Mouse (Mus musculus): ENCODE data around the gene Trpt1. TPM values are rescaled to one million over a fixed set of nuclear protein-coding genes. Genes with fewer than 3 reads are reported as not detected.

Trpt1 gene
- total and polyA plus RNA-seq, 2 experiments from 2014 or later, result 23.5 to 31.1 TPM

DNA sequence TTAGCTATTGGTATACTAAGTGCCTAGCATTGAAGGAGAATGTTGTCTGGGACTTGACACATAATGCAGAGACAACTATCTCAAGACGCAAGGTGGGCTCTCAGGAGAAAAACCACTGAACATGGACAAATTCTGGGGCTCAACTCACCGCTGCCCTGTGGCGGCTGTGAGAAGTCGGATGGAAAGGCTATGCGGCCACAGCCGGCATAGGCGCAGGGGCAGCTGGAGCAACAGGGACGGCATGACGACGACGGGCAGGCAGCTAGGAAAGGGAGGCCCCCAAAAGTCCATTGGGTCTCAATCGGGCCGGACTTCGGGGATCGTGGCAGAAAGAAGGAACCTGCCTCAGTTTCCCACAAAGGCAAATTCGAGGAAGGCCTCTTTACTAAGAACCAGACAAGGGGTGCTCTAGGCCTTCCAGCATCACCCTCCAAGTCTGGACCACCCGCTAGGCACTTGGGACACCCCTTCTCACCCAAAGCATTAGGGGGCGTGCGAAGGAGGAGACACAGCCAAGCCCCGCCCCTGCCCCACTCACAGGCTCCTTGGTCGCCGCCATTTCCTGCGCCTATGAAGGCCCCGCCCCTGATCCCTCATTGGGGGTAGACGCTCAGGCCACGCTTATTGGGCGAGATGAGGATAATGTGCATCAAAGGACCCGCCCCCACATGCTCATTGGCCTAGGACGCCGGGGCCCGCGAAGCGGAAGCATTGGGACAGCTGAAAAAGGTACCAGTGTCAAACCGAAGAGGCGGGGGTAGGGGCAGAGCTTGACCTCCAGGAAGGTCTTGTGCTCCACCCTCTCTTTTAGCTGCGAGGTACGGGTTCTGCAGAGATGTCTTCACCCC lies 3.7 kb upstream of the Trpt1 start, which contains the start of gene Dnajc4:
TSS of gene Dnajc4 (minus strand) at position 562 of the 848 bp plus-strand sequence.
- ATAC-seq, result peak; percentile 95
- 1% methylated on average over 37 of the region's 37 CpGs for WGBS

DNA sequence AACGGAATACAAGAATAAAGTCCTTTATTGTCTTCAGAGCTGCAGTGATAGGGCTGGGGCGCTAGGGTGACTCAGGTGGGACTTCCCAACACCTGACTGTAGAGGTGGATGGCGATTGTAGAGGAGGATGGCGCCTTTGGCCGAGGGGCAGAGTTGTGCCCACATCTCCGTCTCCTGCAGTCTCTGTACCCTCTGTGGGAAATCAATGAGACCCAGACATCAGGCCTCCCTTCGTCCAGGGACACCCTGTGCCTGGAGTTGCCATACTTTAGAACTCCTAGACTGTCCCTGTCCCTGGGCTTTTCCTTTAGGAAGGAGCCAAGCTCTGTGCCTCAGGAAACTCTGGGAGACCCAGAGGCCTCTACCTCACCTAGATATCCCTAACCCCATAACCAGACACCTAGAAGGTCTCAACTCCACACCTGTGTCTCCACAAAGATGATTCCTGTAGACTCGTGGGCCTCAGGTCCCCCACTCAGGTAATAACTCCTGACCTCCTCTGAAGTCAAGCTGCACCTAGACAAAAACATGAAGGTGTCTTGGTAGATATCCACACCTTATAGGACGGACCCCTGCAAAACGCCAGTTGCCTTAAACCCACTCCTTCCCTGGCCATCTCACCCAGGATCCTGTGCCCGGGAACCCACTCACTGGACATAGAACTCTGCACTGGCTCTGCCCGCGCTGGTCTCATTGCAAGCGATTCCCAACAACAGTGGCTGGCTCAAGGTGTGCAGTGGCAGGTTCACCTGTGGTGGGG lies 2.7 kb upstream of the Trpt1 start:
- Histone ChIP-seq H3K9me3 (ENCODE audit: low read length) (no peaks in the 10 kb centered on the region), H3K27me3 (ENCODE audit: insufficient read depth, low read length) (no peaks in the 10 kb centered on the region), H3K36me3 (ENCODE audit: insufficient read depth, low read length) (no peaks in the 10 kb centered on the region), H3K4me2 (ENCODE audit: low read depth, low read length) (peak overlapping the region; percentile 78), H3K4me1 (ENCODE audit: insufficient read depth, low read length) (peaks cover 18% of the 10 kb centered on the region), H3K4me3 (ENCODE audit: low read length) (peak overlapping the region; percentile 54), H3K9ac (replicated peaks; ENCODE audit: low read length) (peak overlapping the region; percentile 56; the same call in 1 of the 2 replicates), H3K27ac (peak overlapping the region; percentile 3; the same call in 1 of the 2 replicates)
- 66% methylated on average over 14 of the region's 14 CpGs for WGBS
- no peak for DNase-seq (ENCODE audit: low spot score)
- TF ChIP-seq CTCF (IDR thresholded peaks at IDR 0.05; ENCODE audit: low read depth), result peak; percentile 20
- no peak for ATAC-seq

More for the DNA sequence above, 3.7 kb upstream of the Trpt1 start, which contains the start of gene Dnajc4:
- peak within 1 kb of the TSS; percentile 54 for H3K4me3 ChIP-seq (ENCODE audit: low read length)
- no peaks in the 10 kb centered on the region for H3K9me3 ChIP-seq (ENCODE audit: low read length)
- no peaks in the 10 kb centered on the region for H3K27me3 ChIP-seq (ENCODE audit: insufficient read depth, low read length)
- peak; percentile 28; the same call in 1 of the 2 replicates for TF ChIP-seq CTCF (IDR thresholded peaks at IDR 0.05; ENCODE audit: low read depth)
- H3K36me3 ChIP-seq (ENCODE audit: insufficient read depth, low read length), result no peaks in the 10 kb centered on the region
- peak within 1 kb of the TSS; percentile 56 for H3K9ac ChIP-seq (replicated peaks; ENCODE audit: low read length)
- peak within 1 kb of the TSS; percentile 78 for H3K4me2 ChIP-seq (ENCODE audit: low read depth, low read length)
- peak; percentile 97 for DNase-seq (ENCODE audit: low spot score)
- H3K27ac ChIP-seq, result peak within 1 kb of the TSS; percentile 49
- peaks cover 18% of the 10 kb centered on the region for H3K4me1 ChIP-seq (ENCODE audit: insufficient read depth, low read length)

DNA sequence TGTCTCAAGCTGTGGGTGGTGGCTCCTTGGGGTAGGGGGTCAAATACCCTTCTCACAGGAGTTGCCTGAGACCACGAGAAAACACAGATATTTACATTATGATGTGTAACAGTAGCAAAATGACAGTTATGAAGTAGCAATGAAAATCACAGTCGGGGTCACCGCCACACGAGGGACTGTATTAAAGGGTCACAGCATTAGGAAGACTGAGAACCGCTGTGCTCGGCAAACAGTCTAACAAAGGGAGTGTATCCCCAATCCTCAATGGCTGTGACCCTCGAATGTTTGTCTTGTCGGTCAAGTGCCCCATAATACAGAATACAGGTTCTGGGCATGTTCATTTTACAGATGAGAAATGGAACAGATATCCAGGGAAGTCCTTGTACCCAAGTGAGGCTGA lies 1.9 kb upstream of the Trpt1 start:
- no peak for ATAC-seq
- Histone ChIP-seq H3K9me3 (ENCODE audit: low read length) (no peaks in the 10 kb centered on the region), H3K27ac (no peak overlapping the region), H3K9ac (replicated peaks; ENCODE audit: low read length) (no peak overlapping the region), H3K4me3 (ENCODE audit: low read length) (no peak overlapping the region), H3K27me3 (ENCODE audit: insufficient read depth, low read length) (no peaks in the 10 kb centered on the region), H3K4me2 (ENCODE audit: low read depth, low read length) (no peak overlapping the region), H3K36me3 (ENCODE audit: insufficient read depth, low read length) (peaks cover 1% of the 10 kb centered on the region; the same call in 1 of the 2 replicates), H3K4me1 (ENCODE audit: insufficient read depth, low read length) (peaks cover 18% of the 10 kb centered on the region)
- no peak for DNase-seq (ENCODE audit: low spot score)
- no peak for TF ChIP-seq CTCF (IDR thresholded peaks at IDR 0.05; ENCODE audit: low read depth)
- 88% methylated on average over 8 of the region's 8 CpGs for WGBS

DNA sequence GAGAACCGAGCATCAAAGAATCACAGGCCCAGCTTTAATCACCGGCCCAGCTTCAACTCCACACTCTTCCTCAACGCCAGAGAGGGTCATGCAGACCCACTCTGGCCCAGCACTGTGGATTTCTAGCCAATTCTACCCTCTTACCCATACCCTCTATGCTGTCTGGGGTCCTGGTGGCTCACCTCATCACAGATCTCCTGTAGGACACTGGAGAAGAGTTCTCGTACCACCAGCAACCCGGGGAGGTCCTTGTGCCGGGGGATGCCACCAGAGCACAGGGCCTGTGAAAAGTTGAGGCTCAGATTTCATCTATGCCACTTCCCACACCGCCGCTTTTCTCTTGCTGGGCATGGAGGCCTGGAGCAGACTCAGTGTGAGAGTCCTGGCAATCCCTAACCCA lies 1.4 kb upstream of the Trpt1 start:
- Histone ChIP-seq H3K9me3 (ENCODE audit: low read length) (no peaks in the 10 kb centered on the region), H3K4me1 (ENCODE audit: insufficient read depth, low read length) (peaks cover 18% of the 10 kb centered on the region), H3K27me3 (ENCODE audit: insufficient read depth, low read length) (no peaks in the 10 kb centered on the region), H3K4me2 (ENCODE audit: low read depth, low read length) (no peak overlapping the region), H3K9ac (replicated peaks; ENCODE audit: low read length) (no peak overlapping the region), H3K36me3 (ENCODE audit: insufficient read depth, low read length) (peaks cover 4% of the 10 kb centered on the region; the same call in 1 of the 2 replicates), H3K27ac (no peak overlapping the region), H3K4me3 (ENCODE audit: low read length) (no peak overlapping the region)
- 82% methylated on average over 8 of the region's 8 CpGs for WGBS
- ATAC-seq (no peak), DNase-seq (ENCODE audit: low spot score) (no peak)
- TF ChIP-seq CTCF (IDR thresholded peaks at IDR 0.05; ENCODE audit: low read depth), result no peak

- ATAC-seq (no peak), DNase-seq (ENCODE audit: low spot score) (peak; percentile 13)
- peaks cover 18% of the 10 kb centered on the region for H3K4me1 ChIP-seq (ENCODE audit: insufficient read depth, low read length)
- H3K4me3 ChIP-seq (ENCODE audit: low read length), result peak overlapping the region; percentile 63
- 50% methylated on average over 20 of the region's 21 CpGs for WGBS
- H3K9ac ChIP-seq (replicated peaks; ENCODE audit: low read length), result peak overlapping the region; percentile 70
- no peaks in the 10 kb centered on the region for H3K9me3 ChIP-seq (ENCODE audit: low read length)
- peaks cover 4% of the 10 kb centered on the region; the same call in 1 of the 2 replicates for H3K36me3 ChIP-seq (ENCODE audit: insufficient read depth, low read length)
- TF ChIP-seq CTCF (IDR thresholded peaks at IDR 0.05; ENCODE audit: low read depth), result 0 out of 2 replicates have a peak, but pooled peaks have one; percentile 10
- H3K27me3 ChIP-seq (ENCODE audit: insufficient read depth, low read length), result no peaks in the 10 kb centered on the region
- peak overlapping the region; percentile 54; the same call in 1 of the 2 replicates for H3K27ac ChIP-seq
- H3K4me2 ChIP-seq (ENCODE audit: low read depth, low read length), result peak overlapping the region; percentile 91
Measured at GRCm38 (mm10) chr19:6995255-6995991, 508 bp upstream of the Trpt1 start.

DNA sequence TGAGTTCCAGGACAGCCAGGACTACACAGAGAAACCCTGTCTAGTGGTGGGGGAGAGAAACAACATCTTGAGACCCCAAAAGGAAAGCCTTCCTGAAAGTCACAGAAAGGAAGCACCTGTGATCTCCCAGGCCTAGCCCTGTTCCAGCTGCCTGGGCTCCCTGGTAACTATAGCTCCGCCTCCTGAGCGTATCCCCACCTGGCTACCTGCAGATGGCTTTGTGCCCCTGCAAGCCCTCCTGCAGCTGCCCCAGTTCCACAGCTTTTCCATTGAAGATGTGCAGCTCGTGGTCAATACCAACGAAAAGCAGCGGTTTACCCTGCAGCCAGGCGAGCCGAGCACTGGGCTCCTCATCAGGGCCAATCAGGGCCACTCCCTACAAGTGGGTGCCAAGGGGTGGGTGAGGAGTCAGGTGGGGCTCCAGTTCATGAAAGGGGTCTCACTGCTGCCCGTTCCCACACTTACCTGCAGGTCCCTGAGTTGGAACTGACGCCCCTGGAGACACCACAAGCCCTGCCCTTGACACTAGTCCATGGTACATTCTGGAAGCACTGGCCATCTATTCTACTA lies 1.9 kb downstream of the Trpt1 start:
- H3K36me3 ChIP-seq (ENCODE audit: insufficient read depth, low read length), result peaks cover 4% of the 10 kb centered on the region; the same call in 1 of the 2 replicates
- no peak overlapping the region for H3K4me2 ChIP-seq (ENCODE audit: low read depth, low read length)
- peaks cover 18% of the 10 kb centered on the region for H3K4me1 ChIP-seq (ENCODE audit: insufficient read depth, low read length)
- H3K4me3 ChIP-seq (ENCODE audit: low read length), result no peak overlapping the region
- H3K27me3 ChIP-seq (ENCODE audit: insufficient read depth, low read length), result no peaks in the 10 kb centered on the region
- WGBS, result 83% methylated on average over 9 of the region's 9 CpGs
- no peak overlapping the region for H3K9ac ChIP-seq (replicated peaks; ENCODE audit: low read length)
- no peaks in the 10 kb centered on the region for H3K9me3 ChIP-seq (ENCODE audit: low read length)
- DNase-seq (ENCODE audit: low spot score) (no peak), ATAC-seq (no peak)
- H3K27ac ChIP-seq, result no peak overlapping the region
- no peak for TF ChIP-seq CTCF (IDR thresholded peaks at IDR 0.05; ENCODE audit: low read depth)
